Mouse (Mus musculus): ENCODE results near the gene Tgfbr2.
"Not testable (repeated sequence)": the region's sequence is repeated elsewhere in the genome, so short reads cannot be mapped to it uniquely, and the experiment has no call there.

Gene Tgfbr2

DNA sequence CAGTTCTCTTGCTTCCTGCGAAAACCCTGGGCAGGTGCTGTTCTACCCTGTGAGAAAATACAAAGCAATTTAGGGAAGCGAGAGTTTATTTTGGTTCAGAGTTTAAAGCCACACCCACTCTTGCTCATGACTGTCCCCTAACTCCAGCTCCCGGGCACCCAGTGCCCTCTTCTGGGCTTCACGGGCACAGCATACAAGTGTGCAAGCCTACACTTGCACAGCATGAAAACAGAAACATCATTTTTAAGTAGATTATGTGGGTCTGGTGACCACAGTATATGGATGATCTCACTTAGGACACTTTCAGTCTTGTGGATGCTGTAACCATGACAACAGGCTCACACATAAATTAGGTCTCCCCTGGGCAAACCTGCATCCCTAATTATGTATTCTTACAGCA, 116.0 kb downstream of the Tgfbr2 start:
- DNase-seq, result no peak

DNA sequence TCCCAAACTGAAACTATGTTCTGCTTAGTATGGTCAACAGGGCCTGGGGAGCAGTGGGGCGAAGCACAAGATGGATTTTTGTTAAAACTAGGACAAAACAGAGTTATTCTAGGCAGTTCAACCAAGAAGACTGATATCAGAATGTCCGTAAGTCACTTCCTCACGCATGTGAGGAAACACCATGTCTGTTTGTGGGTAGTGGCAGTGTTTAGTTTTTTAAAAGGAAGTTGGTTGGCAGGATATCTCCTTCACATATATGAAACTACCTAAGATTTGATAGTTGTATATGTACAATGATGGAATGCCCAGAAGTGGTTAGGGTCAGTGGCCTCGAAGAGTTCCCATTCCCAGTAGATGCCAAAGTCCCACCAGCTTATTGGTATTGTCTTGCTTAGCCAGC, 116.7 kb downstream of the Tgfbr2 start:
- no peak for DNase-seq

DNA sequence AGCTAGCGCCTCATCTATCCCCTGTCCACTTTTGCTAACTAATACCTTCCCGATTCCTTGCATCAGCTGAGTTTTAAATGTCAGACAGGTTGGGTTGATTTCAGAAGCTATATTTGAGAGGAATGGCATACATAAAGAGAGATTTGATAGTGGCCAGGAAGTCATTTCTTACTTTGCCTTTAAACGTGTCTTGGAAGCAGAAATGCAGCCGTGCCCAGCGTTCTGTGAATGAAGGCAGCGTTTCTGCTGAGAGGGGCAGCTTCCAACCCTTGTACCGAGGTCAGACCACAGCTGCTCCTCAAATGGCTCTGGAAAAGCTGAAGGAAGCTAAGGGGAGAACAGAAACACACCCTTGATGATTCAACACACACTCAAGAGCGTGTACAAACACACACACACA, 121.2 kb downstream of the Tgfbr2 start:
- DNase-seq, result no peak

DNA sequence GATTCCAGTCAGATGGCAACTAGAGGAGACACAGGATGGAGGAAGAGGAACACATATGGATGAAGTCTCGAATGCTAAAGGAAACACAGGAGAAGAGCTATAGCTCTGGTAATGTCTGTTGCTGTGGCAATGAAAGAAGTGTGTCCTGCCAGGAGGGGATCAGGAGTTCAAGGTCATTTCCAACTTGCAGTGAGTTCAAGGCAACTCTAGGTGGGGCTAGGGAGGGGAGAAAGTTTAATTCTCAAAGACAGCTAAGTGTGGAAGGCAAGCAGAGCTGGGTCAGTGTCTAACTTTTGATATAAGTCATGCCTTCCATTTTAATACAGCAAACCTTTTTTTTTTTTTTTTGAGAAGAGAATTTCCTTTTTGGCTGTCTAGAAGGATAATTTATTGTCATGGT, 125.2 kb downstream of the Tgfbr2 start:
- no peak for DNase-seq

DNA sequence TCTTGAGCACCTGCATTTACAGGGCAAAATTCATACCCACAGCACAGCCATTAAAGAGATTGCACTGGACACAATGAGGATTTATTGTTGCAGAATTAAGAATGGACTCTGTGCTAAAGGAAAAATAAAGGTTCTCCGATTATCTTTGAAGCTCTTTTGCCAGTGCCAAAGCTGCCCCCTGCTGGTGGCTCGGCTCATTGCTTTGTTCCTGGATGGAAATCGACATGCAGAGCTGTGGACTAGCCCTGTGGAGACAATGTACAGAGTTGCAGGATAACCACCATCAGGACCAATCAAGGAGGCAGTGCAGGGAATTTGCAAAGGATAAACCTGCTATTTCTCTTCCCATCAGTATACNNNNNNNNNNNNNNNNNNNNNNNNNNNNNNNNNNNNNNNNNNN, 133.4 kb downstream of the Tgfbr2 start:
- DNase-seq, result peak; percentile 81

DNA sequence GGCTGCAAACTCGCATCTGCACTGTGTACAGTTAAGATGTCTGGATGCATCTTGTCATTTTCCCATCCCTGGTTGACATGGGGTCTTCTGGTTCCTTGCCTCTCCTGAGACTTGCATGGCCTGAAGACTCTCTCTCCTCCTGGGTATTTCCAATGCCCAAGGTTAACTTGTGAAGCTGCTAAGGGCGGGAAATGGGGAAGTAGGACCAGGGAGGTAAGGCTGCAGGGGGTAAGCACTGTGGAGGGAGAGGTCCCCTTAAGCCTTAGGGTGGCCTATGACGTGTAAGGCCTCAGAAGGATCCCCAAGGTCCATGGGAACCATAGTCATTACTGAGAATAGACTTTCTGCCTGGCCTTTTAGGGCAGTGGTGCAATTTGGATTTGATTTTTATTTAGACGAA, 133.8 kb downstream of the Tgfbr2 start:
- no peak for DNase-seq

DNA sequence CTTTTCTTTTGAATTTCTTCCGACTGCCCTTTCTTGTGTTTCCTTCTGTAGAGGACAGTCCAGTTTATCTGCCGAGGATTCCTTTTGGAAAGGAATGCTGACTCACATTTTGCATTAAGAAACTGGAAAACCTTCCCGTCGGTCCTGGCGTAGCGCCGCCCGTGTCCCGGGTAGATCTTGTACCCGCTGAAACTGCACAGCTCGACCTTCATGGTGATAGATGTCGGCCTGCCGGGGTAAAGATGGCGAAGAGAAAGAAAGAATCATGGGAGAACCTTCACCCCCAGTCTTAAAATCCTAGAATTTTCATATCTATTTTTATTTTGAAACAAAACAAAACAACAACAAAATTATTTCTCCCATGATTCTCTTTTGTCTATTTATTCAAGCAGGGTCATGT, 134.3 kb downstream of the Tgfbr2 start:
- not testable (repeated sequence) for DNase-seq

DNA sequence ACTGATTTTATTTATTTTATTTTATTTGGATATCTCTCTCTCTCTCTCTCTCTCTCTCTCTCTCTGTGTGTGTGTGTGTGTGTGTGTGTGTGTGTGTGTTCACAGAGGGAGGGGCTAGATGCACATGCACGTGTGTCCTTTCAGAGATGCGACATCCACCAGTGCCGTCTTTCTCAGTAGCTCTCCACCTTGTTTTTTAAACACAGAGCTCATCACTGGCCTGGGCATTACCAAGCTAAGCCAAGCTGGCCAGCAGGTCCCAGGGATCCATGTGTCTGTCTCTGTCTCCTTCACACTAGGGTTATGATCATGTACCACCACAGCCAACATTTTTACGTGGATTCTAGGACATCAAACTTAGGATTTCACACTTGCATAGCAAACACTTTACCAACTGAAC, 135.2 kb downstream of the Tgfbr2 start:
- no peak for DNase-seq

DNA sequence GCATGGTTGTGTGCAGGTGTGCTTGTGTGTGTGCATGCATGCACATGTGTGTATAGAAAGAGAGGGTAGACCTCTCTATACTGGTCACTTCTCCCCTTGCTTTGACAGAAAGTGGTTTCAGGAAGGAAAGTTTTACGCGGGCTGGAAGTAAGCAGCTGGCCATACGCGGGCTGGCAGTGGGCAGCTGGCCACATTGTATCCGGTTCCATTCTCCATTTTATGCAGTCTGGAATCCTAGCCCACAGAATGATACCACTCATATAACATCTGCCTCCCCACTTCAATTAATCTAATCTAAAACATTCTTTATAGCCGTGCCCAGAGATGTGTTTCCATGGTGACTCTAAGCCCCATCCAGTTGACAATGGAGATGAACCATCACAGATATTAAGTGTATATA, 136.9 kb downstream of the Tgfbr2 start:
- no peak for DNase-seq
